Mouse (Mus musculus) monocyte, adult 5-6 weeks (primary cell): ENCODE measurements around the gene Cd79b. TPM values are rescaled to one million over a fixed set of nuclear protein-coding genes. Genes with fewer than 3 reads are reported as not detected.
"Not testable (repeated sequence)": the region's sequence is repeated elsewhere in the genome, so short reads cannot be mapped to it uniquely, and the experiment has no call there.

ENCODE experiments used
- ATAC-seq: fragments of 153-309, 156-312 bp; replicated peaks from 2 replicates; pipeline ENCODE4 v1.8.0; 2017; ENCODE audit warnings: mild to moderate bottlenecking; ENCODE audit not compliant: low TSS enrichment, insufficient number of reproducible peaks, severe bottlenecking, poor library complexity, low FRiP score
- total RNA-seq: library from RNA; stranded (forward); fragments of 200-1000, 200-491, 200-594 nt; gene quantifications from 3 replicates; pipeline ENCODE4 v1.2.3, GENCODE M21; 2017

Cd79b gene
- total RNA-seq, result 105 to 131 TPM (median 123 TPM) in 3 replicates

DNA sequence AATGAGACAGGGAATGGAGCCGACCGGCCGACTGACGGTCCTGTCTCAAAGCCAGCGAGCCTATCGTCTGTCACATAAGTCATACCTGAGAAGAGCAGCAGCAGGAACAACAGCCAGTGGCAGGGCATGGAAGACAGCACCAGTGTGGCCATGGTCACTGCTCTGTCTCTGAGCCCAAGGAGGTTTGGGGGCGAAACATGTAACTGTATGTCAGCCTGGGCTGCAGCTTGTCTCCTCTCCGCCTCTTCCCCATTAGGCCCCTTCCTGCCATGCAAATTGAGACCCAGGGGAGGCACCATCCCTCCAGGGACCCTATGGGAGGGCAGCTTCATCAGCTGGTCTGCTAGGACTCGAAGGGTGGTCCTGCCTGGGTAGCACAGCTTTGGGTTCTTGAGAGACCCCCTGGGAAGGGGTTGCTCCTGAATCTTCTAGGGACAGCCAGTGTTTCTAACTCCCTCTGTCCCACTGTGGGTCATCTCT is at the start of gene Cd79b:
TSS of gene Cd79b (minus strand) at position 430 of the 480 bp plus-strand sequence.
- peak; percentile 46; the same call in 1 of the 2 replicates for ATAC-seq

DNA sequence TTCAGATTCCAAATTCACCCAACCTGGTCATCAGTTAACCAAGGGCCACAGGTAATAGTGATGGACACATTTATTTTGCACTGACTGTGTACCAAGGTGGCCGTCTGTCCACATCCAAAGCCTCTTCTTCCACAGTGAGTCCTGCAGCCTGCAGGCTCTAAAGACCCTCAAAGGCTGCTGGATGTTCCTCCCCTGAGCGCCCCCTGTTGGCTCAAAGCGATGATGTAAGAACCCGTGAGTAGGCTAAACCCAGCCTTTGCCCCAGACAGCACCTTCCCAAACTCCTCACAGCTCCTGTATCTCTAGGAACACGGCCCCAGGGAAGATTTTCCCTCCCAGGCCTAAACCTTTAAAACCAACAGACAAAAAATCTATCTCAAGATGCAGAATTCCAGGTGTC is 44.8 kb upstream of the Cd79b start:
- no peak for ATAC-seq

DNA sequence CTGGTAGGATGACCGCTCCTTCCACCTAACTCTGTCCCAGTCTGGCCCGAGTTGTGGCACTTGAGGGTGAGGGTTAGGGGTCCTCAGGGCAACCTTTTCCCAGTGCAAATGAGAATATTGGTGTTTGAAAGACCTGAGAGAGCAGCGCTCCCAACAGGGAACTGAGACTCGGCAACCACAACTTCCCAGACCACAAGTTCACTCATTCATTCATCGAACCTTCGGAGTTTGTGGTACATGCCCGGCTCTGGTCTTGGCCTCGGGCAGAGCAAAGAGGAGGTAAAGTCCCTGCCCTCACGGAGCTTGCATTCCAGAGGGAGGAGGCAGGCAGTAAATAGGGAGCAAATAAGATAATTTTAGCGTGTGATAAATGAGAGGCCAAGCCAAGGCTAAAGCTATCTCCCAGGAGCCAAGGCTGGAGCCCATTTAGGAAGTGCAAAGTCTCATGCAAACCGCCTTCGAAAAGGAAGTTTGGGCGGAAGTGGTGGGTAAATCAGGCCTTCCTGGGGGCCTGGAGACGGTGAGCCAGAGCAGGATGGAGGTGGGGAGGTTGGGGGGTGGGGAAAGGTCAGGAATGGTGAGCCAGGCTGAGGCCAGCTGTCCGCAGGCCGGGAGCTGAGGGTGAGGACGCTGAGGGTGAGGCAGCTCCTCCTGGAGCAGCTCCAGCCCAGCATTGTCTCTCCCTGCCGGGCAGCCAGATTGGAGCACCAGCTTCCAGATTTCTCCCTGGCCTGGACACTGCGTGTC is 41.0 kb upstream of the Cd79b start:
- ATAC-seq, result no peak; the same call in 1 of the 2 replicates

DNA sequence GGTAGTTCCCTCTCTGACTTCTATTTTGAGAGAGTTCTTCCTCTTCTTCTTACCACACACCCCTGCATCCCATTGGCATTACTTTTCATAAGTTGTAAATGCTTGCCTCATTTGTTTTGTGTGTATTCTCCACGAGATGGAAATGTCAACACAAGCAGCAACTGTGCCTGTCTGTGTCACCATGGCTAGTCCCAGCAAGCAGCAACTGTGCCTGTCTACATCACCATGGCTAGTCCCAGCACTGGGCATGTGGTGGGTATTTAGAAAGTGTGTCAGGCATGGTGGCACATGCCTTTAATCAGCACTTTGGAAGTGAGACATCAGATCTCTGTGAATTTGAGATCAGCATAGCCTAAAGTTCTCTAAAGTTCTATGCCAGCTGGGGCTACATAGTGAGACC is 39.6 kb upstream of the Cd79b start:
- ATAC-seq, result no peak

DNA sequence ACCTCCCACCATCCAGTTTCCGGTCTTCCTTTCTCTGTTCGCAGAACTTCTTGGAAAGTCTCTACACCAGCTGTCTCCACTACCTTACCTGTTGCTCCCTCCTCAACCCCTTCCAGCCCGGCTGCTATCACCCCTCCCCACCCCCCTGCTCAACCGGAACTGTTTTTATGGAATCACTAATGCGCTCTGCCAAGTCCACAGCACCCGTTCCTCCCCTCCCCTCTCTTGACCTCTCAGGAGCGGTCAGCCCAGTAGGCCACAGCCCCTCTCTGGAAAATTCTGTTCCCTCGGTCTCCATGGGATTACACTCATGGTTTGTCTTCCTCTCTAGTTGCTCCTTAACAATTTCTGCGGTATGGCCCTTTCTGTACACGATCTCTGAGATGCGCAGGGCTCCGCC is 38.6 kb upstream of the Cd79b start, which contains the start of gene Scn4a:
TSS of gene Scn4a (minus strand) at position 101 of the 400 bp plus-strand sequence.
- no peak for ATAC-seq

DNA sequence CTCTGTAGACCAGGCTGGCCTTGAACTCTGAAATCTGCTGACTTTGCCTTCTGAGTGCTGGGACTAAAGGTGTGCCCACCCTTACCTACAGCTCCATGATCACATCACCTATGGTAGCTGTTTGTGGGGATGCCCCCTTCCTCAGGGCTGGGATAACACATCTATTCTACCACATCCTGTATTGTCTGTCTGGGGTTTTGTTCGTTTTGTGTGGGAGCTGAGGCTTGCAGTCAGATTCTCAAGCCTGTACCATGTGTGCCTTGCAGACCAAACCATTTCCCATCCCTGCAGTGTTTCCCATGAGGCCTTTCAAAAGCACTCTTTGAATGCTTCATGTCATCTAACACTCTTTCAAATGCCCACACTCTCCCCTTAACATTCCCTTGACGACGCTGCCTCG is 37.4 kb upstream of the Cd79b start:
- no peak for ATAC-seq

DNA sequence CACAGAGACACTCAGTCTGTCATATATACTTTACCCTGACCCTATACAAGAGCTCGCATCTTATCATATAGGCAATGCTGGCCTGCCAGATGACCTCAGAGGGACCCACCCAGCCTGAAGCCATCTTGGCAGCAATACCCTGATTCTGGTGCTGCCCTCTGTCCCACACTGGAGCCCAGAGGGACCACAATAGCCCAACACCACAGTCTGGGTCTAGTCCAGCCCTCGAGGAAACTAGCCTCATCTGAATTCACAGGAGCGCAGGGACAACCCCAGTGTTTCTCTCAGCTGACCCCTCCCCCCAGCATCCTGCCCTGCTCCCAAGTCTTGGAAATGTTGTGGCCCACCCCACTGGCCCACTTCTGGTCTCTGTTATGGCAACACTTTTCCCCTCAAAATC is 36.7 kb upstream of the Cd79b start:
- no peak for ATAC-seq

DNA sequence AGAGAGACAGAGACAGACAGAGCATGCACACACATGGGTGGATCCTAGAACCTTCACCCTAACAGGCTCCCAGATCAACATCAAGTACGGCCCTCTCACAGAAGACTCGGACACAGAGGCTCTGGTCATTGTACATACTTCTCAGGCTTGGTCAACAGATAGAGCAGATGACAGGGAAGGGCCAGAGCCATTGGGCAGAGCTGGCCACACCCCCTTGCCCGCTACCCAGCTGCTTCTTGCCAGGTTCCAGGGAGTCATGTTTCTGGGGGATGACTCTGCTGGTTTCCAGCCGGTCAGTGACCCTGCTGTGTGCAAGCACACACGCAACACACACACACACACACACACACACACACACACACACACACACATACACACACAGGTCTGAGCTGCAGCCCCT is 36.3 kb upstream of the Cd79b start:
- no peak for ATAC-seq

DNA sequence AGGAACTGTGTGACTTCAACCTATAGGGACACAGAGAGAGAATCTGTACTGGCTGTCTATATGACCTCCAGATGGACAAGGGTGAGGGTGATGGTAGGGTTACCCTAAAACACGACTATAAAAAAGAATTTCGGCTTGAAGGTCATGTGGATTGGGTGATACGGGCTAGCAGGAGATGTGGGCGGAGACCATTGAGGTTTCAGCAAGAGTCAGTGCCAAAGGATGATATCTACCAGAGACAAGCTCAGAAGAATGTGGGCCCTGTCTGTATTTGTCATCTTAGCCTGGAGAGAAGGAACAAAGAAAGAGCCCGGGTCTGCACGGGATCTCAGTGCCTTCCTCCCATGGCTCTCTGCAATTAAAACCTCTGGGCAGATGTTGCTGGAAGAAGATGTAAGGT is 35.2 kb upstream of the Cd79b start:
- no peak for ATAC-seq

DNA sequence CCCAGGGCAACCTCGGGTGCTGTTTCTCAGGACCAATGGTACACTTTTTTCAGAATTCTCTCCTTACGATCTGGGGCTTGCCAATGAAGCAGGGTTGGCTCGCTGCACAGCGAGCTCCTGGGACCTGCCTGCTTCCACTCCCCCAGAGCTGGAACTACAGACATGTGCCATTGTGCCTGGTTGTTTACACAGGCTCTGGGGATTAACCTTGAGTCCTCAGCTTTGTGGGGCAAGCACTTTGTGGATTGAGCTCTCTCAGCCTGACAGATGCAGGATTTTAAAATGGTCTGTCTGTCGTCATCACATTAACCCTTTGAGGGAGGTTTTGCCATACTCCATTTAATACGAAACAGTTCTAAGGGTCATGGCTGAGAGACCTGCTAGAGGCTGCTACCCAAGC is 30.3 kb upstream of the Cd79b start:
- no peak for ATAC-seq

DNA sequence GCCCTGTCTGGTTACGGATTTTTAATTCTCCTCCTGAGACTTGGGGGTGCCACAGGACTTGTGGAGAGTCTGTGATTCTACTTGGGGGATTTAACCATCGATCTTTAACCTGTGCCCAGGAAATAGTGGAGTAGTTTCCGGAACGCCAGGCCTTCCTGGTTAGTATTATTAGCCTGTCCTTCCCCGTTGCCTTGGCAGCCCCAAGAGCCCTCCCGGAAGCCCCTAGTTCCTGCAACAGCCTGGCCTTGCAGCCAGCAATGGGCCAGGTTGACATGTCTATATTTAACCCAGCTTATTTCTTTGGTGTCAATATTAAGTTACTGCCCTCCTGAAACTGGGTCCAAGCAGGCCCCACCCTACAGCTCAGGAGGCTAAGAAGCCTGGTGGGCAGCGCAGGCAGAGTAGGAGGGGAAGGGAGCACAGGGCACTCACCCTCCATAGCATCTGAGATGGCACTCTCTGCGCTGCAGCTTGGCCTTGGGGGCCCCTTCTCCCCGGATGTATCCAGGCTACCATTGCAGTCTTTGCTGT is 26.5 kb upstream of the Cd79b start:
- ATAC-seq, result no peak

DNA sequence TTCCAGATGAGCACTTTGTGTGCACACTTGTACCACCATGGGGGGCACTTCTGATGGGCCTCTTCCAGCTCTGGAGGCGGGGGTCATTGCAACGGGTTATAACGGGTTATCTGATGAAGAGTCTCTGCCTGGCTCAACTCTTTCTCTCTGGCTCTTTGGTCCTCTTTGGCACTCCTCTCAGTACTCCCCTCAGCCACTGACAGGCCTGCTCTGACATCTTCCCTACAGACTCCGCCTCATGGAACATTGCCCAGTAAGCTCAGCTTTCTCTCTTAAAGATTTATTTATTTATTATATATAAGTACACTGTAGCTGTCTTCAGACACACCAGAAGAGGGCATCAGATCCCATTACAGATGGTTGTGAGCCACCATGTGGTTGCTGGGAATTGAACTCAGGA is 24.8 kb upstream of the Cd79b start:
- not testable (repeated sequence) for ATAC-seq

DNA sequence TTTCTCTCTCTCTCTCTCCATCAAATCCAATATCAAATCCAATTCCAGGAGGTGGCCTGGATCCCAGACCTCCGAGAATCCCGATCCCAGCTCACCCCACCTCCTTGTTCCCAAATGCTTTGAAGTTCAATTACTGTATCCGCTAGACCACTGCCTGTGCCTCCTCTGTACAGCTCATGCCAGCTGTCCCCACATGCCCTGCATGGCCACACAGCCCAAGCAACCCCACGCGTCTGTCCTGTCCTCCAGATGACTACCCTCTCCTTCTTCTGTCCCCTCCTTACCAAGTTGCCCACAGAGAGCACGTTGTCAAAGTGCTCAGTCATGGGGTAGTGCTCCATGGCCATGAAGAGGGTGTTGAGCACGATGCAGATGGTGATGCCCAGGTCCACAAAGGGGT is 24.3 kb upstream of the Cd79b start:
- ATAC-seq, result 0 out of 2 replicates have a peak, but pooled peaks have one; percentile 16

DNA sequence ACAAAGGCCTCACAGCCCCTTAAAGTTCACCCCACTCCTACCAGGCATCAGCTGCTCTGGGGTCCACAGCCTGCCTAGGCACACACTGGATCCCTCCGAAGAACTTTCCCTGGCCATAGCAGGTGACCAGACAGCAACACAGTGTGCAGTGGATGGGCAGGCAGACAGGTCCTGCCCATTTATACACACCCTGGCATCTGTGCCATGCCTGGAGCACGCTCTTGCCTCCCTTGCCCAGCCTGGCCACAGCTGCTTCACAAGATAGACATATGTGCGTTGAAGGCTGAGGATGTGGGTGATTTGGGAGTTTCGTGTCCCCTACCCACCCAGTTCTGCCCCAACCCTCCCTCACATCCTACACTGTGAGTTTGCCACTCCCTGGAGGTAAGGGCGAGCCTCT is 23.5 kb upstream of the Cd79b start:
- no peak for ATAC-seq

DNA sequence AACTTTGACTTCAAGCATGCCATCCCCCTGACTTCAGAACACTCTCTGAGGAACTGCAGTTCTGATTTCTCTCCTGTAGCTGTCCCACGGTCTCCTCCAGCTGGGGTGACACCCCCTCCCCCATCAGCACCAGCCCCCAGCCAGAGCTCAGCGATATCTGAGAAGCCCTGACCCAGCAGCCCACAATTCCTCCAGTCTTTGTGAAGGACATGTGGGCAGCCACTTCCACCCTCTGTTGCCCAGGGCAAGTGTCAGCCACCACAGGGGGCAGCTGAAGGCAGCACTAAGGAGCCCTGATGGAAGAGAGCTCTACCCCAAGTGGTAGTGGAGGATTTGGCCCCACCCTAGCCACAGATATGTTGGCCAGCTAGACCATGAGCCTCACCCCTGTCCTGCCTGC is 19.5 kb upstream of the Cd79b start:
- no peak for ATAC-seq

DNA sequence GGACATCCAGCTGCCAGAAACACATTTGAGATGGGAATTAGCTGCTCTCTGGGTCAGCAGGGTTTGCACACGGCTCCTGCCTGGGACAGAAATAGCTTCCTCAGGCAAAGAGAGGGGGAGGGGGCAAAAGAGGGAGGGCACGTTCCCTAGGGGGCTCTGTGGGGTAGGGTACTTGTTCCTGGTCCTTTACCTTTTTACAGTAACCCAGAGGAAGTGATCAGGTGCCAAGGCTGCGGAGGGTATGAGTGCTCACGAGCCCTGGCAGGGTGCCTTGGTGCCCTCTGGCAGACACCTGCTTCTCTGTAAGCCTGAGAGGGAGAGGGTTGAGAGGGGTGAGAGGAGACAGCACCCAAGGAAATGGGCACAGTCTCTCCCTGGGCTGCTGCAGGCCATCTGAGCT is 17.9 kb upstream of the Cd79b start:
- no peak for ATAC-seq

DNA sequence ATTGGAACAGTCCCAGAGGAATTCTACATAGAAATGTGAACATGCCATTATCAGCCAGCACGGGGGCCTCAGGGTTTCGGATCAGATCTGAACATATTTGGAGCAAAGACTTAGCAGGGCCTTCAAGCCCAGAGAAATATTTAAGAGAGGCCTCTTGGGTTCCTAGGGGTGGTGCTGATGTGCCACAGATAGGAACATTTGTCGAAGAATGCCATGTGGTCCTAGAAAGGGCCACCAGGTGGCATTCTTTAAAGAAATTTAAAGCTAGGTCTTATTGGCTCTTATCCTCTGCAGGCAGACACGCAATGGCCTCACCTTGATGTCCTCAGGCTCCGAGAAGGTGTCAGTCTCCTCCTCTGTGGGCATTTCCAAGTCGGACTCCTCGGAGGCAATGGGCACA is 15.1 kb upstream of the Cd79b start:
- ATAC-seq, result peak; percentile 62

DNA sequence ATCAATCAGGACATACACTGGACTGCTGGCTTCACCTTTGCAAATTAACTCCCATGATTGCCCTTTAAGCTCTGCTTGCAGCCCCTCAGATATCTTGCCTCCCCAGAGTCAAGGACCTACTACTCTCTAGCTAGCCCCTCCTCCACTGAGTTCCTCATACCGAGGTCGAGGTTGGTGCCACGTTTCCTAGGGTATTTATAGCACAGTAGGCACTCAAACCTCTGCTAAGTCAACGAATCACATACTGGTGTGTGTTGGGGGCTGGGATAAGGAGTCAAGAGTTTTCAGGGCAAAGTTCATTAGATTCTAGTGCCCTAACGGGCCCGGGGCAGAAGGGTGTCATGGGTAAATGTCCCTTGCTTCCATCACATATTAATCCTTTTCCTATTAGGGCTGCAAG is 14.6 kb upstream of the Cd79b start:
- ATAC-seq, result no peak

DNA sequence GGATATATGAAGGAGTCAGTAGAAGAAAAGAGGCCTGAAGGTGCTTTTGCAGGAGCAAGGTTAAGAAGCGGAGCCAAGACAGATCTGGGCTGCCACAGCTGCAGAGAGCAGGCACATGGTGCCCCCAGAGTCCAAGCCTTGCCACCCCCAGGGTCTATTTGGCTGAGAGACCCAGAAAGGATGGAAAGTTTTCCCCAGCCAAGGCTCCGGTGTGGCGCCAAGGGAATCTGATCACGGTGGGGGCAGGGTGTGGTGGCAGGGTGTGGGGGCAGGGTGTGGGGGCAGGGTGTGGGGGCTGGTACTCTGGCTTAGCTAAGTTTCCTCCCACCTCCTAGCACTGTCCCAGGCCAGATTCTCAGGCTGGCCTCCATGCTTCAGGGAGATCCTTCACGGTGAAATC is 14.0 kb upstream of the Cd79b start:
- ATAC-seq, result no peak

DNA sequence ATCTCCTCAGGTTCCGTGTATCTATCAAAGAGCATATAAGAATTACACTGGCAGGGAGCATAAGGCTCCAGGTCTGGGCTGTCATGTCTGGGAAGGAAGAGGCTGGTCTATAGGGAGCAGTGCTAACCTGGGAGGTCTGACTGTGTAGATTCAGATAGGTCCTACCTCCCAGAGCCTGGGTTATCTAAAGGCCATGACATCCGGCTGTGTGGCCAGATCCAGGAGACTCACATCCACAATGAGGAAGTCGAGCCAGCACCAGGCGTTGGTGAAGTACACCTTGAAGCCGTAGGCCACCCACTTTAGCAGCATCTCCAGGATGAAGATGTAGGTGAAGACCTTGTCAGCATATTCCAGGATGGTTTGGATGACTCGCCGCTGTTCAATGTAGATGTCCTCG is 11.9 kb upstream of the Cd79b start:
- no peak for ATAC-seq
